Mouse (Mus musculus): ENCODE measurements at regions not wholly inside any gene's neighbourhood (a gene's known extent, or its start where the extent isn't known, plus 50 kb on each side); places are given as distances from the start of the nearest gene placed in this dataset.

- 70% methylated on average over 4 of the region's 4 CpGs for WGBS
- no peak overlapping the region for H3K4me2 ChIP-seq
- ATAC-seq (ENCODE audit: extremely low read depth, insufficient number of reproducible peaks, low FRiP score, low TSS enrichment): no peak
- no peaks in the 10 kb centered on the region for H3K4me1 ChIP-seq
- H3K27me3 ChIP-seq (replicated peaks): no peaks in the 10 kb centered on the region
- H3K9ac ChIP-seq: no peak overlapping the region
- H3K9me3 ChIP-seq: no peaks in the 10 kb centered on the region
- no peak overlapping the region for H3K4me3 ChIP-seq
- no peak overlapping the region for H3K27ac ChIP-seq (replicated peaks)
- H3K36me3 ChIP-seq: no peaks in the 10 kb centered on the region
These were observed 518.3 kb upstream of the Nr2f1 start for GRCm38 (mm10) chr13:78717686-78718431.

GRCm38 (mm10) chr13:78717159-78717558, 517.6 kb upstream of the Nr2f1 start:
- H3K4me3 ChIP-seq: no peak overlapping the region
- H3K9ac ChIP-seq: no peak overlapping the region
- H3K9me3 ChIP-seq: no peaks in the 10 kb centered on the region
- H3K27ac ChIP-seq (replicated peaks): no peak overlapping the region
- no peaks in the 10 kb centered on the region for H3K4me1 ChIP-seq
- H3K27me3 ChIP-seq (replicated peaks): no peaks in the 10 kb centered on the region
- no peaks in the 10 kb centered on the region for H3K36me3 ChIP-seq
- WGBS: 75% methylated on average over 1 of the region's 1 CpGs
- no peak overlapping the region for H3K4me2 ChIP-seq
- no peak for ATAC-seq (ENCODE audit: extremely low read depth, insufficient number of reproducible peaks, low FRiP score, low TSS enrichment)

- no peak for ATAC-seq (ENCODE audit: extremely low read depth, insufficient number of reproducible peaks, low FRiP score, low TSS enrichment)
- H3K9ac ChIP-seq: no peak overlapping the region
- no peaks in the 10 kb centered on the region for H3K36me3 ChIP-seq
- no peaks in the 10 kb centered on the region for H3K4me1 ChIP-seq
- H3K27me3 ChIP-seq (replicated peaks): no peaks in the 10 kb centered on the region
- no peak overlapping the region for H3K27ac ChIP-seq (replicated peaks)
- no peak overlapping the region for H3K4me3 ChIP-seq
- no peaks in the 10 kb centered on the region for H3K9me3 ChIP-seq
- H3K4me2 ChIP-seq: no peak overlapping the region
- WGBS: 76% methylated on average over 1 of the region's 1 CpGs
These were observed 505.1 kb upstream of the Nr2f1 start for GRCm38 (mm10) chr13:78704693-78705092.

GRCm38 (mm10) chr13:78697814-78698519, 498.4 kb upstream of the Nr2f1 start:
- Histone ChIP-seq H3K4me1 (no peaks in the 10 kb centered on the region), H3K36me3 (no peaks in the 10 kb centered on the region), H3K27ac (replicated peaks) (no peak overlapping the region), H3K9me3 (no peaks in the 10 kb centered on the region), H3K9ac (no peak overlapping the region), H3K27me3 (replicated peaks) (no peaks in the 10 kb centered on the region), H3K4me3 (no peak overlapping the region), H3K4me2 (no peak overlapping the region)
- WGBS: 63% methylated on average over 3 of the region's 3 CpGs
- no peak for ATAC-seq (ENCODE audit: extremely low read depth, insufficient number of reproducible peaks, low FRiP score, low TSS enrichment)

GRCm38 (mm10) chr13:78679255-78679895, 479.8 kb upstream of the Nr2f1 start:
- no peak for ATAC-seq (ENCODE audit: extremely low read depth, insufficient number of reproducible peaks, low FRiP score, low TSS enrichment)
- Histone ChIP-seq H3K4me1 (peaks cover 5% of the 10 kb centered on the region), H3K4me3 (no peak overlapping the region), H3K36me3 (no peaks in the 10 kb centered on the region), H3K9ac (no peak overlapping the region), H3K27ac (replicated peaks) (no peak overlapping the region), H3K4me2 (no peak overlapping the region), H3K27me3 (replicated peaks) (no peaks in the 10 kb centered on the region), H3K9me3 (no peaks in the 10 kb centered on the region)
- 26% methylated on average over 4 of the region's 4 CpGs for WGBS

- Histone ChIP-seq H3K9me3 (no peaks in the 10 kb centered on the region), H3K4me3 (no peak overlapping the region), H3K4me2 (no peak overlapping the region), H3K36me3 (no peaks in the 10 kb centered on the region), H3K9ac (no peak overlapping the region), H3K27me3 (replicated peaks) (no peaks in the 10 kb centered on the region), H3K4me1 (peaks cover 5% of the 10 kb centered on the region), H3K27ac (replicated peaks) (no peak overlapping the region)
- WGBS: 67% methylated on average over 7 of the region's 7 CpGs
- ATAC-seq (ENCODE audit: extremely low read depth, insufficient number of reproducible peaks, low FRiP score, low TSS enrichment): no peak
These were observed 478.7 kb upstream of the Nr2f1 start for GRCm38 (mm10) chr13:78678241-78678640.

GRCm38 (mm10) chr13:78658285-78658684, 458.7 kb upstream of the Nr2f1 start:
- Histone ChIP-seq H3K9ac (no peak overlapping the region), H3K9me3 (no peaks in the 10 kb centered on the region), H3K27me3 (replicated peaks) (no peaks in the 10 kb centered on the region), H3K4me3 (no peak overlapping the region), H3K27ac (replicated peaks) (no peak overlapping the region), H3K4me2 (no peak overlapping the region), H3K36me3 (no peaks in the 10 kb centered on the region), H3K4me1 (no peaks in the 10 kb centered on the region)
- WGBS: 78% methylated on average over 7 of the region's 7 CpGs
- ATAC-seq (ENCODE audit: extremely low read depth, insufficient number of reproducible peaks, low FRiP score, low TSS enrichment): no peak

- Histone ChIP-seq H3K4me1 (no peaks in the 10 kb centered on the region), H3K27ac (replicated peaks) (no peak overlapping the region), H3K27me3 (replicated peaks) (no peaks in the 10 kb centered on the region), H3K9me3 (no peaks in the 10 kb centered on the region), H3K36me3 (no peaks in the 10 kb centered on the region), H3K4me3 (no peak overlapping the region), H3K4me2 (no peak overlapping the region), H3K9ac (no peak overlapping the region)
- ATAC-seq (ENCODE audit: extremely low read depth, insufficient number of reproducible peaks, low FRiP score, low TSS enrichment): no peak
- 58% methylated on average over 2 of the region's 2 CpGs for WGBS
These were observed 457.2 kb upstream of the Nr2f1 start for GRCm38 (mm10) chr13:78656766-78657165.

GRCm38 (mm10) chr13:78656196-78656595, 456.6 kb upstream of the Nr2f1 start:
- Histone ChIP-seq H3K9ac (no peak overlapping the region), H3K4me1 (no peaks in the 10 kb centered on the region), H3K36me3 (no peaks in the 10 kb centered on the region), H3K4me2 (no peak overlapping the region), H3K27ac (replicated peaks) (no peak overlapping the region), H3K27me3 (replicated peaks) (no peaks in the 10 kb centered on the region), H3K4me3 (no peak overlapping the region), H3K9me3 (no peaks in the 10 kb centered on the region)
- ATAC-seq (ENCODE audit: extremely low read depth, insufficient number of reproducible peaks, low FRiP score, low TSS enrichment): no peak
- 85% methylated on average over 1 of the region's 1 CpGs for WGBS

GRCm38 (mm10) chr13:78650824-78651223, 451.3 kb upstream of the Nr2f1 start:
- H3K4me3 ChIP-seq: no peak overlapping the region
- no peaks in the 10 kb centered on the region for H3K4me1 ChIP-seq
- H3K36me3 ChIP-seq: no peaks in the 10 kb centered on the region
- H3K27ac ChIP-seq (replicated peaks): no peak overlapping the region
- no peak overlapping the region for H3K4me2 ChIP-seq
- no peak overlapping the region for H3K9ac ChIP-seq
- WGBS: 82% methylated on average over 1 of the region's 1 CpGs
- no peak for ATAC-seq (ENCODE audit: extremely low read depth, insufficient number of reproducible peaks, low FRiP score, low TSS enrichment)
- no peaks in the 10 kb centered on the region for H3K9me3 ChIP-seq
- H3K27me3 ChIP-seq (replicated peaks): no peaks in the 10 kb centered on the region

- WGBS: 25% methylated on average over 1 of the region's 1 CpGs
- ATAC-seq (ENCODE audit: extremely low read depth, insufficient number of reproducible peaks, low FRiP score, low TSS enrichment): no peak
- H3K4me1 ChIP-seq: 0 out of 2 replicates have a peak, but pooled peaks cover 3% of the 10 kb centered on the region
- H3K27me3 ChIP-seq (replicated peaks): no peaks in the 10 kb centered on the region
- no peaks in the 10 kb centered on the region for H3K9me3 ChIP-seq
- H3K9ac ChIP-seq: no peak overlapping the region
- H3K36me3 ChIP-seq: no peaks in the 10 kb centered on the region
- H3K4me3 ChIP-seq: no peak overlapping the region
- no peak overlapping the region for H3K4me2 ChIP-seq
- no peak overlapping the region for H3K27ac ChIP-seq (replicated peaks)
These were observed 445.0 kb upstream of the Nr2f1 start for GRCm38 (mm10) chr13:78644556-78644955.

All from heart, embryonic 13.5 days (tissue).